Mouse (Mus musculus): ENCODE measurements at regions not wholly inside any gene's neighbourhood (a gene's known extent, or its start where the extent isn't known, plus 50 kb on each side); places are given as distances from the start of the nearest gene placed in this dataset.

- no peak for DNase-seq (ENCODE audit: low spot score)
Measured at GRCm38 (mm10) chr5:119739386-119739785, 68.9 kb downstream of the Tbx3 start.

- peak; percentile 91 for DNase-seq (ENCODE audit: low spot score)
Measured at GRCm38 (mm10) chr5:119741116-119741515, 70.6 kb downstream of the Tbx3 start.

GRCm38 (mm10) chr5:119743733-119744132 is 73.3 kb downstream of the Tbx3 start:
- DNase-seq (ENCODE audit: low spot score), result no peak

GRCm38 (mm10) chr5:119747038-119747437 is 76.6 kb downstream of the Tbx3 start:
- DNase-seq (ENCODE audit: low spot score), result no peak

DNA sequence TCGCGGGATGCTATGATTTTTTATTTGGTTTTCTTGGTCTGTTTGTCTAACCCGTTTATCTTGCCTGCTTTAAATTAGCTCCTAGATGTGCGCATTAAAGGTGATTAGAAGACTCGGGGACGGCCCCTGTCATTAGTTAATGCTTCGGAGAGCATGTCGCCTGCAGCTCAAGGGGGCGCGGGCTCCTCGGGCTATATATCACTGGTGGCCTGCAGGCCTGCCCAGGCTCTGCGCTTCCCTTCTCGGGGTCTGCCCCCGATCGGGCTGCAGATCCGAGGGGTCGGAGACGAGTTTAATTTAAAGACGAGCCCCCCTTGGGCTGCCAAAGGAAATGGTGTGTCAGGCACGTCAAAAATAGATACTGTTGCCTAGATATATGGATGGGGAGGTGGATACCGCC is 78.2 kb downstream of the Tbx3 start:
- DNase-seq (ENCODE audit: low spot score), result peak; percentile 60

DNA sequence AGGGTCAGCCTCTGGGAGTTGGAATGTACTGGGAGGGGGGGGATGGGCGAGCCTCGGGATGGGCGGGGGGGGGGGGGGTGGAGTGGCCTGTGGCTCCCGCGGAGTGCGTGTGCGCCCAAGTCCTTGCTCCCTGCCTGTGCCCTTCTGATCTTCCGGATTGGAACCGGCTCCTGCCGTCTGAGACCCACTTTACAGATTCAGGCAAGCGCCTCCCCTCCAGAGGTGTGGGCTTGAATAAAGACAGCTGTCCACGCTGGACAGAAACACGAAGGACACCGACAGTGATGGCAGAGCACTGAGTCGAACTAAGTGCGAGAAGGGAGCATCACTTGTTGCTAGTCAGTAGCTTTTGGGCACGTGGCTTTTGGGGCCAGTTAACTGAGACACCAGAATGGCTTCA is 78.7 kb downstream of the Tbx3 start:
- peak; percentile 28 for DNase-seq (ENCODE audit: low spot score)

DNA sequence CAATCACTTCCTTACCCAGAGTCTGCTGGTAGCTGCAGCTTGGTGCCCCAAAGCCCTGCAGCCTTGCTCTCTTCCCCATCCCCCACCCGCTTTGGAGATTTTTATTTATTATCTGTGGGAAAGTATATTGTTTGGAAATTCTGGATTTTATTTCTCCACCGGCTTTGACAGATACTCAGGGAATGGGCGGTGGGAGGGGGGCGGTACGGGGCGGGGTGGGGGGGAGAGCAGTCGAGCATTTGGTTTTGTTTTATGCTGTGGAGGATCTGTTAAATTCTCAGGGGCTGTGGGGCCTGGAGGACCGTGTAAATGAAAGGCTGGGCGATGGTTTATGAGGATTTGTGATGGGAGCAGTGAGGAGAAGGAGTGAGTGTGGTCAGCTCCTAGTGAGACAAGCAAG is 76.7 kb upstream of the Tbx5 start:
- no peak for DNase-seq (ENCODE audit: low spot score)

DNA sequence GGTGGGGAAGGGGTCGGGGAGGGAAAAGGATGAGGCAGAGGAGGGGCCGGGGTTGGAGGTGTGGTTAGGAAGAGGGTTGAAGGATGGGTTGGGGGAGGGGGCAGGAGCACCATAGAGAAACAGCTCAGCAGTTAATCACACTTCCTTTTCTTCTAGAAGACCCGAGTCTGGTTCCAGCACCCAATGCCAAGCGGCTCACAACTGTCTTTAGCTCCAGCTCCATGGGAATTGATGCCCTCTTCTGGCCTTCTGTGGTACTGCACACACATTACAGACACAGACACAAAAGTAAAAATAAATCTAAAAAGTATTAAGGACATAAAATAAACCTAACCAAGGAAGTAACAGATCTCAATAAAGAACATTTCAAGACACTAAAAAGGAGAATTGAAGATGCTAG is 73.6 kb upstream of the Tbx5 start:
- DNase-seq (ENCODE audit: low spot score), result no peak

DNA sequence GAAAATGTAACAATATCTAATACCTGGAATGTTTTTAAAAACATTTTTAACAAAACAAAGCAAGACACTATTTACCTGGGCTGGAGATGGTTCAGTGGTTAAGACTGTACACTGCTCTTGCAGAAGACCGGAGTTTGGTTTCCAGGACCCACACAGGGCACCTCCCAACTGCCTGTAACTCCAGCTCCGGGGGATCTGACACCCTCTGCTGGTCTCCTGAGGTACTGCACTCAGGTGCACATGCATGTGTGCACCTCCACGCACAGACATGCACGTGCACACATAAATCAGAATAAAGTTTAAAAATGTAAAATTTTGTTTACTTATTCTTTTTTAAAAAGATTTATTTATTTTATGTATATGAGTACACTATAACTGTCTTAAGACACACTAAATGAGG is 70.4 kb upstream of the Tbx5 start:
- no peak for DNase-seq (ENCODE audit: low spot score)

- DNase-seq (ENCODE audit: low spot score), result no peak
Measured at GRCm38 (mm10) chr5:119763337-119763736, 69.1 kb upstream of the Tbx5 start.

GRCm38 (mm10) chr5:119766372-119766771 is 66.1 kb upstream of the Tbx5 start:
- DNase-seq (ENCODE audit: low spot score), result no peak

DNA sequence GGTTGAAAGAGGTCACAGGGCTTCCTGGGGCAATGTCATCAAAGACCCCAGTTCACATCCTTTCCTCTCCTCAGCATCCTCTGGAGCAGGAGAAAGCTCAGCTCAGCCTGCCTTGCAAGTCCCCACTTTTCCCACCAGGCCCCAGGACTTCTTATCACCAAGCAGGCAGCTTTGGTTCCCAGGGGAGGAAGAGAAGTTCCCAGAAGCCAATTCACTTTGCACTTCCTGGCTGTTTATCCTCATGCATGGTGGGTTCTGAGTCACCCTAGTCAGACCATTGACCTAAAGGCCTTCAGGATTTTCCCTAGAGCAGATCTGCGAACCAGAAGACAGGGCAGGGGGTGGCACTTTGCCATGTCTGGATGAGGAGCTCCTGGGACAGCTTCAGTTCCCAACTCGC is 61.5 kb upstream of the Tbx5 start:
- no peak for DNase-seq (ENCODE audit: low spot score)

DNA sequence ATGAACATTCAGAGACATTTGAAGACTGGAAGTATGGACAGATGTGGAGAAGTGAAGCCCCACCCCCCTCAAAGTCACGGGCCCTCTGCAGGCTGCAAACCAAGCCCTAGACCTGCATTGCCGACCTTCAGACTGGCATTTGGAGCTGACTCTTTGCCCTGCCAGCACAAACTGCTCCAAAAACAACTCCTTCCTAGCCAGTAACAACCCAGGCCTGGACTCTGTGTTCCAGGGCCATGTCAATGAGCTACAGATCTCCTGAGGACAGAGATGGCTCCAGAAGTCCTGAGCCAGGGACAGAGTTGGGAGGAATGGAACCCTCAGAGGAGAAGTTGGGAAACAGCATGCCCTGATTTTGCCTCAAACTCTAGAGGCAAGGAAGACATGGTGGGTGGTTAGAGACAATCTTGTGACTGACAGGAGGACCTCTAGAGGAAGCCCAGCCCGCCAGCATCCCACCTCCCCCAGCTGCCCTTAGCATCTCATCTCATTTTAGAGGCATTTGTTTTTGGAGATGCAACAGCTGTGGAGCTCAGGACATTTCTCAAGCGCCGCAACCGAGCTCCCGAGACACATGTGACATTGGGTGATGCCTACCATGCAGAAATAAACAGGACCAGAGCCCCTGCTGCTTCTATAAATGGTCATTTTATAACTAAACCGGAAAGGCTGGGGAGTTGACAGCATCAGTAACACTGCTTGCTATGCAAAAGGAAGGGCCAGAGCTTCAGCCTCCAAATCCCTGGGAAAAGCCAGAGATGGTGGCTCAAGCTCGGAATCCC is 56.2 kb upstream of the Tbx5 start:
- no peak for DNase-seq (ENCODE audit: low spot score)

DNA sequence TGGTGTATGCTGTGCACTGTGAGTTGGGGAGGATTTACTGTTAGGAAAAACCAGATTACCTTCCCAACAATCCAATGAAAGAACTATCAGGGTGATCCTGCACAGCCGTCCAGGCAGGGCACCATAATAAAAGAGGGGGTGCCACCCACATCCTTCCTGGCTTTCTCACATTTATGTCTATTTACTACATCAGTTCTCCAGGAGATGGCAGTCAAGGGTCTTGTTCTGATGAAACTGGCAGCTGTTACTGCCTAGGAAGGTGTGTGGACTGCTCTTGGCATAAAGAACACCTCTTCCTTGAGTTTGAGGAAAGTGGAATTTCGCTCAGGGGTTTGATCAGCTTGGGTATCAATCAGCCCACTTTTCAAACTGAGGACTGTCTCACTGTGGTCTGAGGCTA is 54.6 kb upstream of the Tbx5 start:
- peak; percentile 83 for DNase-seq (ENCODE audit: low spot score)

DNA sequence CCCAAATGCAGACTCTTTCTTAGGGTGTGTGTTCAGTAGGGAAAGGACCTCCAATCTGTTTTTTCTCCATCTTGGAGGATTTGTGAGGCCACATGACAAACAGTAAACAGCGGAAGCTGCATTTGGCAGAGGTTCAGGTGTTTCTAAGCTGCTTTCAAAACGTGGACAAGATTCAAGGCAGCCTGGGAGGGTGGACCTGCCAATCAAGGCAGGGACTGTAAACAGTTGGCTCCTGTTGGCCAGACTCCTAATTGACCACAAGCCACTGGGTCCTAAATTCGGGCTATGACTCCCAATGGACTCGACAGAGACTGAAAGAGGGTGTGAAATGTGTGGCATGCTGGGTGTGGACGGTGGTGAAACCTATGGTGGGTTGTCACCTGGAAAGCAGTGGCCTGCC is 51.1 kb upstream of the Tbx5 start:
- DNase-seq (ENCODE audit: low spot score), result no peak
